Mouse (Mus musculus) intestine, embryonic 15.5 days (tissue): ENCODE results near the gene Srcin1. TPM values are rescaled to one million over a fixed set of nuclear protein-coding genes. Genes with fewer than 3 reads are reported as not detected.

Experiments
- ATAC-seq: fragments of 200-750 bp; cut with Nextera tagmentation; 2 replicates; pipeline ENCODE4 v1.8.0; 2017; ENCODE audit warnings: moderate TSS enrichment, moderate library complexity
- H3K27ac ChIP-seq: fragments of 300-500 bp; sonication (generic); 2 replicates; pipeline ENCODE4 v1.5.1; 2015; ENCODE audit warnings: mild to moderate bottlenecking, inconsistent platforms
- H3K27me3 ChIP-seq: fragments of 300-500 bp; sonication (generic); replicated peaks from 2 replicates; pipeline ENCODE4 v1.6.1; 2015; ENCODE audit warnings: inconsistent platforms
- H3K36me3 ChIP-seq: fragments of 300-500 bp; sonication (generic); 2 replicates; pipeline ENCODE4 v1.6.1; 2015; ENCODE audit warnings: inconsistent platforms
- H3K4me1 ChIP-seq: fragments of 300-500 bp; sonication (generic); replicated peaks from 2 replicates; pipeline ENCODE4 v1.6.1; 2015; ENCODE audit warnings: inconsistent platforms
- H3K4me2 ChIP-seq: fragments of 300-500 bp; sonication (generic); replicated peaks from 2 replicates; pipeline ENCODE4 v1.6.1; 2015; ENCODE audit warnings: mild to moderate bottlenecking, inconsistent platforms
- H3K4me3 ChIP-seq: fragments of 300-500 bp; sonication (generic); replicated peaks from 2 replicates; pipeline ENCODE4 v1.5.1; 2015; ENCODE audit warnings: inconsistent platforms
- H3K9ac ChIP-seq: fragments of 300-500 bp; sonication (generic); 2 replicates; pipeline ENCODE4 v1.6.1; 2015; ENCODE audit warnings: inconsistent platforms
- H3K9me3 ChIP-seq: fragments of 300-500 bp; sonication (generic); 2 replicates; pipeline ENCODE4 v1.6.1; 2016; ENCODE audit warnings: inconsistent platforms
- WGBS: fragments of 180-500 bp; shearing (Covaris S2); methylation state at CpG from one replicate; pipeline ENCODE4 v1.1.7; 2015; 5-methylcytosine and 5-hydroxymethylcytosine counted together
- polyA plus RNA-seq: library from polyadenylated mRNA; unstranded; fragments of >200 nt; fragmentation: Nextera tagmentation; extraction: Ambion mirVana; gene quantifications from 2 replicates; pipeline ENCODE4 v1.2.1, GENCODE M21; 2015

The Srcin1 gene
- polyA plus RNA-seq, 1 experiment from 2014 or later: 0.25 TPM

DNA sequence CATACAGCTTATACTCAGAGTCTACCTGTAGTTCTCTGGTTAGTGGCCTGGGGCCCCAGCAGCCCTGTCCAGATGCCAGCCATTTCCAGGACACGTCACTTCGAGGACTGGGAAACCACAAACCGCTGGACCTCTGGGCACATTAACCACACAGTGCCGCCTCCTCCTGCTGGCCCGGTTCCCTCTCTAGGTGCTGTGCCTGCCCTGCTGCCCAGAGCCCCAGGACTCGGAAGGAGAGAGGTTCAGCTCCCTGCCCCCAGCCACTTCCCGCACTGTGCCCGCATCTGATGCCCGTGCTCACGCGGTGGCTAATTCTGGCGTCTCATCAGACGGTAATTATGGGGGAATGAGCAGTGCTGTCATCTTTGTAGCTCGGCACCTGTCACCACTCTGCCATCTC lies 12.3 kb downstream of the Srcin1 start:
- peaks cover 31% of the 10 kb centered on the region for H3K27me3 ChIP-seq
- ATAC-seq: no peak
- no peaks in the 10 kb centered on the region for H3K9me3 ChIP-seq
- no peak overlapping the region for H3K4me2 ChIP-seq
- H3K9ac ChIP-seq: no peak overlapping the region
- H3K27ac ChIP-seq: no peak overlapping the region
- H3K4me3 ChIP-seq: no peak overlapping the region
- no peaks in the 10 kb centered on the region for H3K36me3 ChIP-seq
- H3K4me1 ChIP-seq: peaks cover 12% of the 10 kb centered on the region
- 57% methylated on average over 14 of the region's 14 CpGs for WGBS

DNA sequence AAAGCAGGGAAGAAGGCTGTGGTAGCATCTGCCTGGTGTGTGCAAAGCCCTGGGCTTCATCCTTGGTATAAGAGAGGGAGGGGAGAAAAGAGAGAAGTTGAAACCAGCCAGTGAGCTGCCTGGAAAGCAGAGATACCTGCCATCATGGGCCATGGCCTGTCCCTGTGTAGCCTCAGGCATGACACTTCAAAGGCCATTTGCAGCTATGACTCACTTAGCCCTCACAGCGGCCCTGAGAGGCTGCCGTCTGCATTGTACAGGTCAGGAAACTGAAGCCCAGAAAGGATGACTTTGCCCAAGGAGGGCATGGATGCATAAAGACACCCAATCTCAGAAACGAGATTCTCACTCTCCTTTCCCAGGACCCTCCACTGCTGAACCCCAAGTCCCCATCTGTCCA lies 13.4 kb downstream of the Srcin1 start:
- 37% methylated on average over 3 of the region's 3 CpGs for WGBS

DNA sequence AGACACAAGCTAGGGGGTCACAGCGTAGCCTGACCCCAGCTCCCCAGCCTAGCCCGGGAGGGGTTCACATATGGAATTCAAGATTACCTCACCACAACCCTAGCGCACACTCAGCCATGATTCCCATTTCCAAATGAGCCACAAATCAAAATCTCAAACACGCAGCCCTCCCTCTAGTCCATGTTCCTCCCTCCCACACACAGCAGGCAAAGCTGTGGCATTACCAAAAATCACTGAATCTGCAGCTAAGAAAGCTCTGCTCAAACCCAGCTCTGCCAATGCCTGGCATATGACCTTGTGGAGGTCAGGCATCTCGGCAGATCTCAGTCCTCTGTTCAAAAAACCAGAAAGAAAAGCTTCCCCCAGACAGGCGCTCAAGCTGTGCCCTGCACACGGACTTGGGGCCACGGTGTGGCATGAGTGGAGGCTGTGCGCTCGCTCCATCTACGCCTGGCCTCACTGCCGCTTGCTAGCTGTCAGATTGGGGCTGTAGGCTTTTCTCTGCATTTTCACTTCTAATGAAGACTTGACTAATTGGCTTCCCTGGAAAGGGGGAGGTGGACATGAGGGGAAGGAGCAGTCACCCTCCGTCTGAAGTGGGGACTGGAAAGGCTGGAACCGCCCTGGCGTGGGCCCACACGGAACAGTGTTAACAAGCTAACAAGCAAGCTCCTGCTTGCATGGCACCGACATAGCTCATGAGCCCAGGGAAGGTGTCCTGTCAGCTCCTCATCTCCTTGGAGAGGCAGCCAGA lies 15.6 kb downstream of the Srcin1 start:
- Histone ChIP-seq H3K4me2 (no peak overlapping the region), H3K36me3 (no peaks in the 10 kb centered on the region), H3K9me3 (no peaks in the 10 kb centered on the region), H3K4me3 (no peak overlapping the region), H3K4me1 (no peaks in the 10 kb centered on the region), H3K27ac (no peak overlapping the region), H3K27me3 (peaks cover 16% of the 10 kb centered on the region), H3K9ac (no peak overlapping the region)
- ATAC-seq: no peak
- 58% methylated on average over 17 of the region's 17 CpGs for WGBS

More for the DNA sequence above, 13.4 kb downstream of the Srcin1 start:
- Histone ChIP-seq H3K4me2 (no peak overlapping the region), H3K36me3 (no peaks in the 10 kb centered on the region), H3K27ac (no peak overlapping the region), H3K9ac (no peak overlapping the region), H3K4me1 (peaks cover 8% of the 10 kb centered on the region; the same call in 1 of the 2 replicates), H3K4me3 (no peak overlapping the region), H3K9me3 (no peaks in the 10 kb centered on the region), H3K27me3 (peaks cover 28% of the 10 kb centered on the region)
- ATAC-seq: no peak

DNA sequence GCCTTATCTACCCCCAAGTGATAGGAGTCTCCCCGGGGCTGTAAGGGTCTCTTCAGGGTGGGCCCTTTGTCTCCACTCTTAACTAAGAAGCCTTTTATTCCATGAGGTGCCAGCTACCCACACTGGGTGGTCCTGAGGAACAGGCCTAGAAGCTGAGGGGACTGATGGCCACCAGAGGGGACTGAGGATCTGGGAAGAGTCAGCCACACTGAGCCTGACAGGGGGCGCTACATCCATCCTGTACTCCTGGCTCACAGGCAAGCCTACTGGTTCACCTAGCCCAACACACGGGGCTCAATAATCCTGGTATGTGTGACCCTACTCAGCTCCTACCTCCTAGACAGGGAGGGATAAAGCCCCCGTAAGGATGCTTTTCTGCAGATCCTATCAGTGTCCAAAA lies 16.4 kb downstream of the Srcin1 start:
- WGBS: 45% methylated on average over 4 of the region's 4 CpGs
- peaks cover 14% of the 10 kb centered on the region for H3K27me3 ChIP-seq
- H3K4me2 ChIP-seq: no peak overlapping the region
- H3K9me3 ChIP-seq: no peaks in the 10 kb centered on the region
- H3K9ac ChIP-seq: no peak overlapping the region
- no peak for ATAC-seq
- no peaks in the 10 kb centered on the region for H3K36me3 ChIP-seq
- H3K4me3 ChIP-seq: no peak overlapping the region
- H3K4me1 ChIP-seq: no peaks in the 10 kb centered on the region
- no peak overlapping the region for H3K27ac ChIP-seq

DNA sequence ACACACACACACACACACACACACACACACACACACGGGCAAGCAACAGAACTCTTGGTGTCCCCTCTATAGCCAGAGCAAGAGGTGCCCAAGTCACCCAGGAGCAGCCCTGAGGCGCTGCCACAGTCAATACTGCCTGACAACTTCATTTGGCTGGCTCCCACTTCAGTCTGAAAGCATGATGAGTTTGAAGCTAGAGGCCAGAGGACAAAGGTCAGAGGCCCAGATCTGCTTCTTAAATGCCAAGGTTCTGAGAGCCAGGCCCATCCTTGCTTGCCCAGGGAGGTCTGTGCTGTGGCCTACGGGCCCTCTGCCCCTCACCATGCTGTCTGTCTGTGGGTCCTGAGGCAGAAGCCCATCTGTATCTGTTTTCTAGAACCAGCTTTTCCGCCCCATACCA lies 18.1 kb downstream of the Srcin1 start:
- H3K4me1 ChIP-seq: no peaks in the 10 kb centered on the region
- no peak; the same call in 1 of the 2 replicates for ATAC-seq
- WGBS: 51% methylated on average over 4 of the region's 4 CpGs
- H3K27me3 ChIP-seq: peaks cover 18% of the 10 kb centered on the region; the same call in 1 of the 2 replicates
- no peak overlapping the region for H3K9ac ChIP-seq
- no peaks in the 10 kb centered on the region for H3K9me3 ChIP-seq
- no peak overlapping the region for H3K27ac ChIP-seq
- H3K4me2 ChIP-seq: no peak overlapping the region
- no peak overlapping the region for H3K4me3 ChIP-seq
- H3K36me3 ChIP-seq: no peaks in the 10 kb centered on the region

DNA sequence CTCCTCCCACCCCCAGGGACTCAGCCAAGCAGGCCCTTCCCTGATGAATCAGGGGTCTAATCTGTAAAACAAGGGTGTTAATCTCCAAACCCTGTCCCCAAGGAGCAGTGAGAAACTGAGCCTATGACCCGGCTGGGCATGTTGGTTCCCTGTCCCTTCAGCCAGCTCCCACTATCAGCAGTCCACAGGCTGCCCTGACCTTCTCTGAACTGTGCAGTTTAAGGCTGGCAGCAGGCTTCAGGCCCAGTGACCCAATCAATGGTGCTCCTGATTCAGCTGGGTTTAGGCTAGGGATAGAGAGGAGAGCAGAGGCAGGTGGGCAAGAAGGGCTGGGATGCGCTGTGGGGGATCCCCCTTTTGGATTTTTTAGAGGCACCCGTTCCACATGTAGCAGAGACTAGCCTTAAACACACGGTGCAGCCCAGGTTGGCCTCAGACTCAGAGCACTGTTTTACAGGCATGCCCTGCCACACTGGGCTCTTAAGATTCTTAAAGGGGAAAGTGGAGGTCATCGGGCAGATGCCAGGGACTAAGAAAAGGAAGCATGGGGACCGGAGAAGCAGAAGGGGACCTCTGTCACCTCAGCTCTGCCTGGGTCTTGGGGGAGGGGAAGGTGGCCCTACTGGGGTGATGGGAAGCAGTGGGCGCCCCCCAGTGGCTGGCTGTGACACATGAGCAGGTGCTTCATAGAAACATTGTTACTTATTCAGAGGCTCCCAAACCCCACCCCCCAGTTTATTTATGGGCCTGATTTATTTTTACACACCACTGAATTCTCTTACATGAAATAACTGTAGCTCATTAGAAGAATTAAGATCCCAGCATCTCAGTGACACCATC lies 19.2 kb downstream of the Srcin1 start:
- ATAC-seq: no peak
- H3K27ac ChIP-seq: no peak overlapping the region
- WGBS: 25% methylated on average over 7 of the region's 7 CpGs
- no peaks in the 10 kb centered on the region for H3K36me3 ChIP-seq
- no peaks in the 10 kb centered on the region for H3K4me1 ChIP-seq
- no peak overlapping the region for H3K4me2 ChIP-seq
- no peaks in the 10 kb centered on the region for H3K9me3 ChIP-seq
- peaks cover 28% of the 10 kb centered on the region for H3K27me3 ChIP-seq
- no peak overlapping the region for H3K9ac ChIP-seq
- H3K4me3 ChIP-seq: no peak overlapping the region

DNA sequence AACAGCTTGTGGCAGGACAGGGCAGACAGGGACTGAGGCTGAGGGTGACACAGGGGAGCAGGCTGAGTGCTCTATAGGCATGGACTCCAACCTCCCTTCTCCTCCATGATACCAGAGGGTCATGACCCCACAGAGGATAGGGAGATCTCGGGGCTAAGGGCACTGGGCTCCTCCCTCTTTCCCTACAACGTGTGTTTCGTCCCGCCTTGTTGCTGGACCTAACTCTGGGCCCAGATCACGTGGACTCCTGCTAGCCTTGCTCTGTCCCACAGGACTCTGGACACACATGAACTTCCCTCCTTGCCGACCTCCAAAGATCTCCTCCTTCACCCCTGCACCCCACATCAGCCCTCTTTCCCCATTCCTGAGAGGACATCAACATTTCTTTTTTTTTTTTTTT lies 20.8 kb downstream of the Srcin1 start:
- no peak overlapping the region for H3K4me2 ChIP-seq
- 18% methylated on average over 6 of the region's 6 CpGs for WGBS
- H3K9ac ChIP-seq: no peak overlapping the region
- ATAC-seq: no peak
- H3K4me1 ChIP-seq: no peaks in the 10 kb centered on the region
- no peaks in the 10 kb centered on the region for H3K9me3 ChIP-seq
- peaks cover 37% of the 10 kb centered on the region for H3K27me3 ChIP-seq
- H3K4me3 ChIP-seq: no peak overlapping the region
- no peaks in the 10 kb centered on the region for H3K36me3 ChIP-seq
- H3K27ac ChIP-seq: no peak overlapping the region

DNA sequence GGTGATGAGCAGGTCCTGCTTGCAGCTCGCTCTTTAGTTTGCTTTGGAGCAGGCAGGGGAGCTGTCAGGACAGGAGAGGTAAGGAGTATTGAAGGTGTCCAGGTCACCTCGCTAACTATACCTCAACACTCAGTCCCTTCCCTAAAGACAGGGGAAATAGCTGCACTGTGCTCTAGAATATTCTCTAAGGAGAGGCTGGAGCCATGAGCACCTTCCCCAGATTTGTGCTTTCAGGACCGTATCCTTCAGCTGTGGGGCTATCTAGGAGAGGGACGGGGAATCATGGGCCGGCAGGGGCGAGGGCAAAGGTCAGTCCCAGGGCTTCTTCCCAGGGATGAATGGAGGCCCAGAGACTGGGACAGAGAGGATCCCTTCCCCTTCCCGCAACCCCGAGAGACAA lies 23.8 kb downstream of the Srcin1 start:
- Histone ChIP-seq H3K9ac (no peak overlapping the region), H3K4me2 (no peak overlapping the region), H3K9me3 (no peaks in the 10 kb centered on the region), H3K27me3 (peaks cover 60% of the 10 kb centered on the region), H3K4me1 (peaks cover 1% of the 10 kb centered on the region), H3K4me3 (no peak overlapping the region), H3K36me3 (no peaks in the 10 kb centered on the region), H3K27ac (no peak overlapping the region)
- 21% methylated on average over 8 of the region's 8 CpGs for WGBS
- ATAC-seq: no peak

DNA sequence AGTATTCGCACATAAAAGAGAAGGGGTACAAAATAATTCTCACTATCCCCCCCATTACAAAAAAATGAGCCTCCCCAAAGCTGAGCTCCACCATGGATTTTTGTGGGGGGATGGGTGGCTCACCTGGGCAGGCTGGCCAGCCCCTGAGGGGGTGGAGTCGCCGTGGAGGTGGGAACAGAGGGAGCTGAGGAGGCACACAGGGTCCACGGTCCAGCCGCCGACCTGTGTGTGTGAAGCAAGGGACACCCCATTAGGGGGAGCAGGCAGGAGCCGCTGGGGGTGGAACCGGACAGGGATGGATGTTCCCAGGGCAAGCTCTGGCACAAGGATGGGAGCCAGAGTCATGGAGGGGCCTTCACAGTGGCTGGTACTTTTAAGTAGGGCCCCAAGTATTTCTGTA lies 27.2 kb downstream of the Srcin1 start:
- Histone ChIP-seq H3K4me1 (peaks cover 13% of the 10 kb centered on the region), H3K9ac (no peak overlapping the region), H3K27me3 (peaks cover 90% of the 10 kb centered on the region), H3K4me3 (no peak overlapping the region), H3K4me2 (no peak overlapping the region), H3K27ac (no peak overlapping the region), H3K9me3 (no peaks in the 10 kb centered on the region), H3K36me3 (no peaks in the 10 kb centered on the region)
- WGBS: 52% methylated on average over 8 of the region's 8 CpGs
- no peak for ATAC-seq

DNA sequence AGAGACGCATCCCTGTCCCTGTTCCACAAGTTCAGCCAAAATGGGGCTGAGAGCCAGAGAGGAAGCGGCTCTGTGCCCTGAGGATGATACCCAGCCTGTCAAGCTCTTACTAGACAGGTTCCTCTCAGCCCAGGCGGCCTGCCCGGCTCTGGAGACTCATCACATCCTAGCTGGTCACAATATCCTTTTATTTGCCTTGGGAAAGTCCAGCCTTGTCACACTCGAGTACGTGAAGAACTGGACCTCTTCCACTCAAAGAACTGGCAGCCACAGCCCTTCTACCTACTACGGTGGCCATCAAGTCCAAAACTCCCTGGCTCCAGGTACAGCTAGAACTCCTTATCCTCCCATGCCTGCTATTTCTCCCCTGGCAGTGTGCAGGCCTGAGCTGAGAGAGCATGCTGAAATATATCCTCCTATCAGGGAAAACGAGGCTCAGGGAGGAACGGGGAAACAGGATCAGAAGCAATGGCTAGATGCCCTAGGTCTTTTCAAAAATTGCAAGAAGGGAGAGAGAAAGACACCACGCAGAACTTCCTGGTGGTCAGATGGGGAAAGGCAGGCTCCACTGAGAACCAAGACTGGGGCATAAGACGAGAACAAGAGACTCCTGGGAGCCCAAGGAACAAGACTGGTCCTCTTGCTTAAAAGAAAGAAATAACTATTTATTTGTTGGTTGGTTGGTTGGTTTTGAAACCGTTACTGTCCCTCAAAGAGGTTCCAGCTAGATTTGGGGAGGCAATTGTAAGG lies 27.9 kb downstream of the Srcin1 start:
- Histone ChIP-seq H3K27me3 (peaks cover 97% of the 10 kb centered on the region), H3K4me3 (no peak overlapping the region)

DNA sequence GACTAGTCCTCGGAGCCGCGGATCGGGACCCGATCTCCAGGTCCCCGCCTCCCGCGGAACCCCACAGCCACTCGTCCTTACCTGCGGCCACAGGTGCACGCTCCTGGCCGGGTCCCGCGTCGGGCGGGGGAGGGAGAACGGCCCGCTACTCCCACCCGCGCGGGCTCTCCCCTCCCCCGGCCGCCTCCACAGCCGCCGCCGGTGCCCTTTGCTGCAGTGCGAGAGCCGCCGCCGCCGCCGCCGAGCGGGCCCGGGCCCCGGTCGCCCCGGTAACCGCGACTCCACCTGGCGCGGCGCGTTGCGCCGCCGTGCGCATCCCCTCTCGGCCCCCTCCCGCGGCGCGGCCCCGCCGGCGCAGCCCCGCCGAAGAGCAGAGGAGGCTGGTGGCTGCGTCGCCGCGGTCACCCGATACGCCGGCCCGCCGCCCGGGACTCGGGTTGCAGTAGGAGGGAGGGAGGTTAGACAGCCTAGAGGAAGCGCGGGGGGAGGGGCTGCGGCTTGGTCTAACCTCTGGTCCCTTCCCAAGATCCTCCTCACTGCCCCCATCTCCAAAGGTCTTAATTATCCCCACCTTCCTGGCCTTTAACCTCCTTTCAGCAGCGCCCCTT lies 29.1 kb downstream of the Srcin1 start:
- ATAC-seq: peak; percentile 45; the same call in 1 of the 2 replicates
- Histone ChIP-seq H3K4me2 (peak overlapping the region; percentile 98), H3K4me1 (peaks cover 13% of the 10 kb centered on the region), H3K36me3 (no peaks in the 10 kb centered on the region), H3K9me3 (no peaks in the 10 kb centered on the region), H3K27ac (no peak overlapping the region), H3K9ac (peak overlapping the region; percentile 39), H3K27me3 (peaks cover 90% of the 10 kb centered on the region), H3K4me3 (peak overlapping the region; percentile 58)
- under 1% methylated on average over 66 of the region's 73 CpGs for WGBS

More for the DNA sequence above, 27.9 kb downstream of the Srcin1 start:
- H3K9me3 ChIP-seq: no peaks in the 10 kb centered on the region
- H3K27ac ChIP-seq: no peak overlapping the region
- H3K36me3 ChIP-seq: no peaks in the 10 kb centered on the region
- WGBS: 64% methylated on average over 12 of the region's 12 CpGs
- H3K4me2 ChIP-seq: no peak overlapping the region
- H3K4me1 ChIP-seq: peaks cover 13% of the 10 kb centered on the region
- ATAC-seq: no peak
- H3K9ac ChIP-seq: no peak overlapping the region
